Mouse (Mus musculus) G1E (cell line): ENCODE measurements around the gene Serinc5. TPM values are rescaled to one million over a fixed set of nuclear protein-coding genes. Genes with fewer than 3 reads are reported as not detected.

Source experiments
- ATAC-seq: 2 replicates; pipeline ENCODE4 v1.8.0; 2016; ENCODE audit warnings: mild to moderate bottlenecking; ENCODE audit not compliant: insufficient number of reproducible peaks, poor library complexity, low FRiP score, severe bottlenecking; ENCODE audit errors: extremely low read depth
- DNase-seq: peaks from one replicate; pipeline ENCODE4 v3.0.0; 2012; ENCODE audit warnings: low spot score
- H3K27me3 ChIP-seq: 2 replicates; pipeline ENCODE4 v1.6.1; 2012; ENCODE audit warnings: mild to moderate bottlenecking, low read length, inconsistent platforms; ENCODE audit not compliant: insufficient read depth
- H3K36me3 ChIP-seq: replicated peaks from 2 replicates; pipeline ENCODE3; 2012; ENCODE audit warnings: mild to moderate bottlenecking, inconsistent platforms
- H3K4me1 ChIP-seq: 2 replicates; pipeline ENCODE4 v1.6.1; 2012; ENCODE audit warnings: low read depth, low read length, inconsistent platforms, mixed read lengths; ENCODE audit not compliant: insufficient read depth
- H3K4me3 ChIP-seq: 2 replicates; pipeline ENCODE4 v1.5.1; 2012; ENCODE audit warnings: low read depth, mild to moderate bottlenecking, inconsistent platforms, low read length, moderate library complexity, mixed read lengths
- H3K9me3 ChIP-seq: replicated peaks from 2 replicates; pipeline ENCODE4 v1.6.1; 2012; ENCODE audit warnings: inconsistent platforms
- CTCF ChIP-seq: IDR thresholded peaks from 2 replicates; pipeline ENCODE4 v1.5.1; 2012; ENCODE audit warnings: low read depth, low read length, inconsistent platforms, mixed read lengths
- GATA1 ChIP-seq: IDR thresholded peaks from 2 replicates; pipeline ENCODE4 v1.6.1; 2012; ENCODE audit warnings: borderline replicate concordance, low read length, inconsistent platforms, mixed read lengths
- GATA2 ChIP-seq: IDR thresholded peaks from 2 replicates; pipeline ENCODE4 v1.6.1; 2012; ENCODE audit warnings: low read depth, low read length, inconsistent platforms, borderline replicate concordance
- POLR2AphosphoS5 ChIP-seq: IDR thresholded peaks from 2 replicates; pipeline ENCODE4 v1.6.1; 2012; ENCODE audit warnings: low read depth, low read length, inconsistent platforms; ENCODE audit not compliant: insufficient replicate concordance
- TAL1 ChIP-seq: conservative IDR thresholded peaks from 2 replicates; pipeline ENCODE4 v1.6.1; 2012; ENCODE audit warnings: low read depth, low read length, inconsistent platforms, mixed read lengths
- polyA plus RNA-seq: library from polyadenylated mRNA; stranded (reverse); fragments of >175 nt; gene quantifications from 2 replicates; pipeline ENCODE4 v1.2.3, GENCODE M21; 2012
- total RNA-seq, 2 experiments: library from RNA; stranded (forward) in 1 of 2; stranded (reverse) in 1 of 2; fragments of 200-1000 nt in 1 of 2; fragments of >200 nt in 1 of 2; fragmentation: Nextera tagmentation in 1 of 2; gene quantifications; 2 replicates each; pipeline ENCODE4 v1.2.3; 2014 to 2017

Serinc5 gene
- total and polyA plus RNA-seq, 3 experiments: 7.1 to 43.2 (median 13.2) TPM

- Histone ChIP-seq H3K27me3 (no peaks in the 10 kb centered on the region), H3K9me3 (no peaks in the 10 kb centered on the region), H3K36me3 (peaks cover 20% of the 10 kb centered on the region), H3K4me3 (no peak overlapping the region), H3K4me1 (peaks cover 27% of the 10 kb centered on the region)
- ATAC-seq (no peak), DNase-seq (no peak)
- TF ChIP-seq TAL1 (no peak), GATA1 (no peak), POLR2AphosphoS5 (no peak), CTCF (no peak), GATA2 (no peak)
Observed at GRCm38 (mm10) chr13:92615201-92615600, 4.3 kb downstream of the Serinc5 start.

GRCm38 (mm10) chr13:92616459-92616858, 5.6 kb downstream of the Serinc5 start:
- TF ChIP-seq GATA1: no peak
- no peak for TF ChIP-seq POLR2AphosphoS5
- Histone ChIP-seq H3K4me3 (no peak overlapping the region), H3K9me3 (no peaks in the 10 kb centered on the region), H3K27me3 (no peaks in the 10 kb centered on the region), H3K36me3 (peaks cover 20% of the 10 kb centered on the region), H3K4me1 (peaks cover 20% of the 10 kb centered on the region)
- ATAC-seq (no peak), DNase-seq (no peak)

- H3K36me3 ChIP-seq: peaks cover 31% of the 10 kb centered on the region
- H3K27me3 ChIP-seq: no peaks in the 10 kb centered on the region
- no peak overlapping the region for H3K4me3 ChIP-seq
- TF ChIP-seq GATA2 (no peak), GATA1 (no peak), POLR2AphosphoS5 (no peak), CTCF (no peak), TAL1 (no peak)
- H3K9me3 ChIP-seq: peaks cover 6% of the 10 kb centered on the region; the same call in 1 of the 2 replicates
- DNase-seq: no peak
- peaks cover 23% of the 10 kb centered on the region for H3K4me1 ChIP-seq
- ATAC-seq: no peak
Observed at GRCm38 (mm10) chr13:92626196-92626595, 15.3 kb downstream of the Serinc5 start.

- no peak overlapping the region for H3K4me3 ChIP-seq
- DNase-seq: no peak
- peaks cover 23% of the 10 kb centered on the region for H3K4me1 ChIP-seq
- no peak for ATAC-seq
- peaks cover 31% of the 10 kb centered on the region for H3K36me3 ChIP-seq
- no peaks in the 10 kb centered on the region for H3K27me3 ChIP-seq
- H3K9me3 ChIP-seq: peaks cover 6% of the 10 kb centered on the region; the same call in 1 of the 2 replicates
- TF ChIP-seq POLR2AphosphoS5 (no peak), GATA1 (no peak), TAL1 (no peak), GATA2 (no peak), CTCF (no peak)
Observed at GRCm38 (mm10) chr13:92626725-92627124, 15.8 kb downstream of the Serinc5 start.

- Histone ChIP-seq H3K9me3 (peaks cover 6% of the 10 kb centered on the region; the same call in 1 of the 2 replicates), H3K4me3 (no peak overlapping the region), H3K27me3 (no peaks in the 10 kb centered on the region), H3K36me3 (peaks cover 43% of the 10 kb centered on the region), H3K4me1 (peaks cover 41% of the 10 kb centered on the region)
- peak; percentile 29 for DNase-seq
- TF ChIP-seq CTCF (no peak), GATA1 (no peak), GATA2 (no peak), TAL1 (no peak), POLR2AphosphoS5 (no peak)
- ATAC-seq: peak; percentile 82
Observed at GRCm38 (mm10) chr13:92629509-92629908, 18.6 kb downstream of the Serinc5 start.

GRCm38 (mm10) chr13:92631450-92631849, 20.6 kb downstream of the Serinc5 start:
- DNase-seq (no peak), ATAC-seq (no peak)
- Histone ChIP-seq H3K36me3 (peaks cover 34% of the 10 kb centered on the region), H3K9me3 (peaks cover 6% of the 10 kb centered on the region; the same call in 1 of the 2 replicates), H3K4me3 (no peak overlapping the region), H3K27me3 (no peaks in the 10 kb centered on the region), H3K4me1 (peaks cover 56% of the 10 kb centered on the region)
- TF ChIP-seq TAL1: no peak
- TF ChIP-seq CTCF: no peak
- TF ChIP-seq GATA1: no peak
- TF ChIP-seq GATA2: no peak
- no peak for TF ChIP-seq POLR2AphosphoS5

GRCm38 (mm10) chr13:92632550-92632949, 21.7 kb downstream of the Serinc5 start:
- ATAC-seq: no peak
- Histone ChIP-seq H3K4me3 (no peak overlapping the region), H3K9me3 (peaks cover 6% of the 10 kb centered on the region; the same call in 1 of the 2 replicates), H3K4me1 (peaks cover 66% of the 10 kb centered on the region), H3K27me3 (no peaks in the 10 kb centered on the region), H3K36me3 (peaks cover 26% of the 10 kb centered on the region)
- no peak for DNase-seq
- TF ChIP-seq GATA1 (no peak), TAL1 (no peak), CTCF (no peak), GATA2 (no peak), POLR2AphosphoS5 (no peak)
